Mouse (Mus musculus) myocyte (in vitro differentiated cells): ENCODE data around the gene Cald1. TPM values are rescaled to one million over a fixed set of nuclear protein-coding genes. Genes with fewer than 3 reads are reported as not detected.
A peak's percentile ranks its signal among the peaks of the same experiment; 100 is the strongest.

ENCODE experiments used
- H3K27me3 ChIP-seq: one replicate; pipeline ENCODE4 v1.6.1; 2011; ENCODE audit not compliant: control insufficient read depth, insufficient read depth, insufficient read length
- H3K36me3 ChIP-seq: one replicate; pipeline ENCODE4 v1.6.1; 2011; ENCODE audit not compliant: control insufficient read depth, insufficient read depth
- H3K4me2 ChIP-seq: one replicate; pipeline ENCODE4 v1.6.1; 2011; ENCODE audit warnings: low read depth, control low read depth
- H3K4me3 ChIP-seq: one replicate; pipeline ENCODE4 v1.5.1; 2011; ENCODE audit warnings: mild to moderate bottlenecking, control low read depth, moderate library complexity
- H3K79me2 ChIP-seq: one replicate; pipeline ENCODE4 v1.6.1; 2011; ENCODE audit not compliant: control insufficient read depth, insufficient read depth
- H3ac ChIP-seq: one replicate; pipeline ENCODE4 v1.6.1; 2011; ENCODE audit not compliant: control insufficient read depth, insufficient read length
- CEBPB ChIP-seq: IDR thresholded peaks from 2 replicates; pipeline ENCODE4 v1.6.1; 2011; ENCODE audit warnings: mild to moderate bottlenecking, moderate library complexity; ENCODE audit not compliant: poor library complexity, insufficient read depth, severe bottlenecking
- E2F4 ChIP-seq: IDR thresholded peaks from one replicate; pipeline ENCODE4 v1.6.1; 2011; ENCODE audit warnings: mild to moderate bottlenecking, control low read depth, moderate library complexity; ENCODE audit not compliant: insufficient read depth
- MAX ChIP-seq: IDR thresholded peaks from one replicate; pipeline ENCODE4 v1.6.1; 2011; ENCODE audit warnings: low read depth, mild to moderate bottlenecking, control low read depth
- MYOD1 ChIP-seq, 3 experiments: IDR thresholded peaks; one replicate each; pipeline ENCODE4 v1.6.1; 2011; ENCODE audit warnings: control low read depth in 2 of 3, low read depth in 2 of 3, mild to moderate bottlenecking in 2 of 3, moderate library complexity in 1 of 3; ENCODE audit not compliant: insufficient read length in 2 of 3, control insufficient read depth in 1 of 3
- MYOG ChIP-seq, 3 experiments: IDR thresholded peaks; one replicate each; pipeline ENCODE4 v1.6.1; 2011; ENCODE audit warnings: control low read depth in 2 of 3, low read depth in 2 of 3, mild to moderate bottlenecking in 2 of 3; ENCODE audit not compliant: insufficient read length in 2 of 3, control insufficient read depth in 1 of 3, insufficient read depth in 1 of 3
- POLR2A ChIP-seq: IDR thresholded peaks from one replicate; pipeline ENCODE4 v1.6.1; 2011; ENCODE audit warnings: low read depth, mild to moderate bottlenecking, control low read depth, moderate library complexity; ENCODE audit not compliant: insufficient read length
- POLR2AphosphoS2 ChIP-seq: IDR thresholded peaks from one replicate; pipeline ENCODE4 v1.6.1; 2011; ENCODE audit warnings: low read depth, control low read depth; ENCODE audit not compliant: insufficient read length
- REST ChIP-seq: IDR thresholded peaks from one replicate; pipeline ENCODE4 v1.6.1; 2011; ENCODE audit warnings: mild to moderate bottlenecking, control low read depth, moderate library complexity; ENCODE audit not compliant: insufficient read depth, insufficient read length
- SRF ChIP-seq: IDR thresholded peaks from one replicate; pipeline ENCODE4 v1.6.1; 2011; ENCODE audit warnings: low read depth; ENCODE audit not compliant: control insufficient read depth, insufficient read length
- TCF12 ChIP-seq: IDR thresholded peaks from one replicate; pipeline ENCODE4 v1.6.1; 2011; ENCODE audit warnings: mild to moderate bottlenecking, control low read depth; ENCODE audit not compliant: poor library complexity, insufficient read depth, severe bottlenecking
- TCF3 ChIP-seq: IDR thresholded peaks from one replicate; pipeline ENCODE4 v1.6.1; 2011; ENCODE audit warnings: low read depth, control low read depth; ENCODE audit not compliant: insufficient read length
- USF1 ChIP-seq: IDR thresholded peaks from one replicate; pipeline ENCODE4 v1.6.1; 2011; ENCODE audit warnings: low read depth, mild to moderate bottlenecking, control low read depth, moderate library complexity
- polyA plus RNA-seq: library from polyadenylated mRNA; unstranded; fragments of >200 nt; fragmentation: generic; extraction: Trizol; gene quantifications from one replicate; pipeline ENCODE4 v1.2.1, GENCODE M21; 2012; ENCODE audit warnings: missing spikeins

The Cald1 gene
- polyA plus RNA-seq, 1 experiment: 88.1 TPM

- H3K27me3 ChIP-seq: no peaks in the 10 kb centered on the region
- no peak overlapping the region for H3K4me3 ChIP-seq
- H3K79me2 ChIP-seq: peaks cover 97% of the 10 kb centered on the region
- no peaks in the 10 kb centered on the region for H3K36me3 ChIP-seq
- H3ac ChIP-seq: no peak overlapping the region
- TF ChIP-seq REST (no peak), USF1 (peak; percentile 74)
- H3K4me2 ChIP-seq: peak overlapping the region; percentile 40
Observed at GRCm38 (mm10) chr6:34619494-34619893, 21.2 kb downstream of the Cald1 start.

GRCm38 (mm10) chr6:34620242-34620641 is 21.9 kb downstream of the Cald1 start:
- Histone ChIP-seq H3K36me3 (no peaks in the 10 kb centered on the region), H3ac (no peak overlapping the region), H3K27me3 (no peaks in the 10 kb centered on the region), H3K4me3 (no peak overlapping the region), H3K79me2 (peaks cover 97% of the 10 kb centered on the region), H3K4me2 (peak overlapping the region; percentile 40)
- TF ChIP-seq SRF: no peak
- no peak for TF ChIP-seq POLR2AphosphoS2

- TF ChIP-seq TCF12: no peak
- no peak for TF ChIP-seq MAX
- no peak for TF ChIP-seq MYOD1 (IDR thresholded peaks at IDR 0.05; ENCODE audit: control insufficient read depth in 1 of 3, insufficient read length in 2 of 3, low read depth in 2 of 3)
- no peak for TF ChIP-seq POLR2A
- TF ChIP-seq CEBPB: no peak
- no peak for TF ChIP-seq USF1
- no peak for TF ChIP-seq REST
- no peak for TF ChIP-seq SRF
- no peak for TF ChIP-seq MYOG (IDR thresholded peaks at IDR 0.05; ENCODE audit: control insufficient read depth in 1 of 3, insufficient read depth in 1 of 3, insufficient read length in 2 of 3, low read depth in 2 of 3)
- no peak for TF ChIP-seq POLR2AphosphoS2
- TF ChIP-seq E2F4: no peak
- no peak for TF ChIP-seq TCF3
- H3K4me2 ChIP-seq: no peak overlapping the region
- H3K36me3 ChIP-seq: no peaks in the 10 kb centered on the region
- no peak overlapping the region for H3K4me3 ChIP-seq
- H3K27me3 ChIP-seq: no peaks in the 10 kb centered on the region
- H3ac ChIP-seq: no peak overlapping the region
- H3K79me2 ChIP-seq: peaks cover 95% of the 10 kb centered on the region
Observed at GRCm38 (mm10) chr6:34622865-34623264, 24.6 kb downstream of the Cald1 start.

DNA sequence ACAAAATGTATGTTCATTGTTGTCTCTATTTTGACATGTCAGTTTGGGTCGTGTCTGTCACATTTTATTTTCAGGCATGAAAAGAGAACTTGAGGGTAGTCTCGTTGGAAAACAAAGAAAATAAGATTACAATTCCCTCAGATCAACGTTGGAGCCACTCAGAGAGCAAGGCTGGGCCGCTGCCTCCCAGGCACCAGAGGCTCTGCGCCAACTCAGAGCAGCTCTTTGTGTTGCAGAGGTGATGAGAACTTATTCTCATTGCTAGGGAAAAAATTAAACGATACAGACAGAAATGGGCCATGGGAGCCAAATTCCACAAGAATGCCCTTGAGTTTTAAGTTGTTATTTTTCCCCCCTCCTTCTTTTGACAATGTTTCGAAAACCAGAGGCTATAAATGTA is 25.0 kb downstream of the Cald1 start:
- Histone ChIP-seq H3ac (no peak overlapping the region), H3K27me3 (no peaks in the 10 kb centered on the region), H3K4me2 (no peak overlapping the region), H3K36me3 (no peaks in the 10 kb centered on the region), H3K4me3 (no peak overlapping the region), H3K79me2 (peaks cover 92% of the 10 kb centered on the region)
- TF ChIP-seq TCF3: no peak
- no peak for TF ChIP-seq REST
- no peak for TF ChIP-seq USF1
- no peak for TF ChIP-seq E2F4
- no peak for TF ChIP-seq TCF12
- no peak for TF ChIP-seq CEBPB

- Histone ChIP-seq H3ac (no peak overlapping the region), H3K79me2 (peaks cover 91% of the 10 kb centered on the region), H3K4me2 (no peak overlapping the region), H3K4me3 (no peak overlapping the region), H3K27me3 (no peaks in the 10 kb centered on the region), H3K36me3 (no peaks in the 10 kb centered on the region)
- no peak for TF ChIP-seq SRF
- no peak for TF ChIP-seq REST
- TF ChIP-seq MAX: no peak
Observed at GRCm38 (mm10) chr6:34624536-34624935, 26.2 kb downstream of the Cald1 start.

DNA sequence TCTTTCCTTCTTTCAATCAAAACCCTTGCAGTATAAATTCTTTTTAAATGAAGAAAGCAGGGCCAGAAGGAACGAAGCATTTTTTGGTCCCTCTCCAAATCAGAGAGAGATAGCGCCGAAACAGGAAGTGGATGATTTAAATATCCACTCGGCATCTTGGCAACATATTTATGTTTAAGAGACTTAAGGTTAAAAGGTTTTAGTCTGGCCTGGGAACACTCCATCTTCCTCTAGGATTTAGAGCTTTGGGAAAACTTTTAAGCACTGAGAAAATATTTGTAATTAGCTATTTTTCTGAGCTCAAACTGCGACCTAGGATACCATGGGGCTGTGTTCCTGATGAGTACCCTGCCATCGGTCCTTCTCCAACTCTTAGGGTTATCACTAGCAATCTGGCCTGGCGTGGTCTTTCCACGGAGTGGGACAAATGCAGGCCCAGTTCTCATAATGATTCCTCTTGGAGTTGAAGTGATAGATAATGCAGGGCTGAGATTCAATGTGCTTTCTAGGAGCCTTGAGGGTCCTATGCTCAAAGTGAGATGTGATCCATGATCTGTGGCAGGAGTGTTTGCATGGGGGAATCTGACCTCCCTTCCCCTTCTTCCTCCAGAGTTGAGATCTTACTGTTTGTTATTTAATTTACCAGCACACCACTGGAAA is 28.4 kb downstream of the Cald1 start:
- H3K4me2 ChIP-seq: no peak overlapping the region
- H3K79me2 ChIP-seq: peaks cover 91% of the 10 kb centered on the region

More for the DNA sequence above, 28.4 kb downstream of the Cald1 start:
- TF ChIP-seq MYOD1 (IDR thresholded peaks at IDR 0.05; ENCODE audit: control insufficient read depth in 1 of 3, insufficient read length in 2 of 3, low read depth in 2 of 3): no peak
- H3ac ChIP-seq: no peak overlapping the region
- H3K4me3 ChIP-seq: no peak overlapping the region
- H3K27me3 ChIP-seq: no peaks in the 10 kb centered on the region
- no peaks in the 10 kb centered on the region for H3K36me3 ChIP-seq
